Mouse (Mus musculus) heart, postnatal 0 days (tissue): ENCODE measurements around the gene Gm27021. TPM values are rescaled to one million over a fixed set of nuclear protein-coding genes. Genes with fewer than 3 reads are reported as not detected.
A peak's percentile ranks its signal among the peaks of the same experiment; 100 is the strongest.

Experiments
- ATAC-seq: fragments of 200-750 bp; cut with Nextera tagmentation; 2 replicates; pipeline ENCODE4 v1.8.0; 2017; ENCODE audit warnings: low read depth, moderate number of reproducible peaks, moderate library complexity; ENCODE audit not compliant: insufficient read depth
- DNase-seq: peaks from one replicate; pipeline ENCODE4 v3.0.0-alpha.2; 2016; ENCODE audit warnings: low spot score
- H3K27ac ChIP-seq: fragments of 300-500 bp; sonication (generic); 2 replicates; pipeline ENCODE4 v1.5.1; 2014; ENCODE audit warnings: low read depth, mild to moderate bottlenecking
- H3K27me3 ChIP-seq: fragments of 300-500 bp; sonication (generic); 2 replicates; pipeline ENCODE4 v1.6.1; 2014; ENCODE audit warnings: low read length, mixed read lengths; ENCODE audit not compliant: control insufficient read depth, insufficient read depth
- H3K36me3 ChIP-seq: fragments of 300-500 bp; sonication (generic); replicated peaks from 2 replicates; pipeline ENCODE4 v1.6.1; 2014; ENCODE audit warnings: low read length, mixed read lengths; ENCODE audit not compliant: control insufficient read depth, insufficient read depth
- H3K4me1 ChIP-seq: fragments of 300-500 bp; sonication (generic); 2 replicates; pipeline ENCODE4 v1.6.1; 2014; ENCODE audit warnings: antibody characterized with exemption; ENCODE audit not compliant: control insufficient read depth, insufficient read depth
- H3K4me2 ChIP-seq: fragments of 300-500 bp; sonication (generic); 2 replicates; pipeline ENCODE4 v1.6.1; 2014; ENCODE audit warnings: low read depth, mild to moderate bottlenecking, low read length, moderate library complexity
- H3K4me3 ChIP-seq: fragments of 300-500 bp; sonication (generic); 2 replicates; pipeline ENCODE4 v1.5.1; 2014; ENCODE audit warnings: low read depth, low read length
- H3K9ac ChIP-seq: fragments of 300-500 bp; sonication (generic); replicated peaks from 2 replicates; pipeline ENCODE4 v1.6.1; 2014; ENCODE audit warnings: low read depth, low read length, mixed read lengths
- H3K9me3 ChIP-seq: fragments of 300-500 bp; sonication (generic); replicated peaks from 2 replicates; pipeline ENCODE4 v1.6.1; 2016; ENCODE audit warnings: low read length; ENCODE audit not compliant: control insufficient read depth
- CTCF ChIP-seq: IDR thresholded peaks from 2 replicates; pipeline ENCODE4 v1.5.1; 2016; ENCODE audit warnings: antibody characterized with exemption, control low read depth, low read depth
- EP300 ChIP-seq: IDR thresholded peaks from 2 replicates; pipeline ENCODE4 v1.6.1; 2016; ENCODE audit warnings: antibody characterized with exemption, low read depth
- WGBS: fragments of 180-500 bp; shearing (Covaris S2); extraction: QIAGEN DNeasy Blood & Tissue Kit; methylation state at CpG from one replicate; pipeline ENCODE4 v1.1.7; 2014; 5-methylcytosine and 5-hydroxymethylcytosine counted together
- polyA plus RNA-seq: library from polyadenylated mRNA; unstranded; fragments of >200 nt; fragmentation: Nextera tagmentation; extraction: Ambion mirVana; gene quantifications from 2 replicates; pipeline ENCODE4 v1.2.1, GENCODE M21; 2015
- total RNA-seq: library from RNA; depleted of rRNA; stranded (reverse); fragments of >200 nt; gene quantifications from 2 replicates; pipeline ENCODE4 v1.2.3, GENCODE M21; 2014; ENCODE audit warnings: low replicate concordance

Gm27021 gene
- total and polyA plus RNA-seq, 2 experiments from 2014 or later = 1.1 to 5.4 TPM

DNA sequence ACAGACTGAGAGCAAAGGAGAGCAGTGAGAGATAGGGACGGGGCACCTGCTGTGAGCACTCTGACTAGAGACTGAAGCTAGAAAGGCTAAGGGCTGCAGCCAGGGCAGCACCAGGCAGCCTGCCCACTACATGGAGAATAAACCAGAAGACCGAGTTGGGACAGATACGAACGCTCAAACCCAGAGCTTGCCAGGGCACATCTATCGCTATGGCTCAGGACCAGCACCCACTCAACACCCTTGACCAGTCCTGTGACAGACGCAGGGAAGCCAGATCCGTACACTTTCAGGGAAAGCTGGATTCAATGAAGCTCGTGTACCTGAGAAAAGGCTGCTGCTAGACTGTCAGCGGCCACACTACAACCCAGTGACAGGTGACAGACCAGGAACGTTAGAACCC, 82.4 kb downstream of the Gm27021 start:
- Histone ChIP-seq H3K4me2 (no peak overlapping the region), H3K9me3 (no peaks in the 10 kb centered on the region), H3K9ac (no peak overlapping the region), H3K4me1 (peaks cover 12% of the 10 kb centered on the region), H3K4me3 (no peak overlapping the region), H3K27ac (no peak overlapping the region), H3K36me3 (peaks cover 30% of the 10 kb centered on the region), H3K27me3 (no peaks in the 10 kb centered on the region)
- no peak for ATAC-seq
- TF ChIP-seq CTCF = no peak
- no peak for TF ChIP-seq EP300
- WGBS = 77% methylated on average over 10 of the region's 10 CpGs
- DNase-seq = no peak

DNA sequence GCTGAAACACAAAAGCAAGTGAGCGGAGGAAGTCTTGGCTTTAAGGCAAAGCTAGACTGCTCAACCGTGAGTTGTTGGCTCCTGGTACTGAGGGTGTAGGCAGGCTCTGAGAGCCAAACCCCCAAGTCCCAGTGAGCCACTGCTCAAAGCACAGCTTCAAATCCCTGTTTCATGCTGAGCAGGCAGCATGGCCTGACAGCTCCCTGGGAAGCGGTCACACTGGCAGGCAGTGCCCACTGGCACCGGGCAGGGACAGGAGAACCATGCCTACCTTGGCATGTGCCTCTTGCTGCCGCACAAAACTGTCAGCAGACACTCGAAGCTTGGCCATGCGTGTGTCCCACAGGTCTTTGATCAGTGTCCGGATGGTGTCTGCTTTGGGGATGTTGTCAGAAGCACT, 86.1 kb downstream of the Gm27021 start:
- Histone ChIP-seq H3K27ac (no peak overlapping the region), H3K36me3 (peaks cover 64% of the 10 kb centered on the region), H3K4me1 (no peaks in the 10 kb centered on the region), H3K9ac (no peak overlapping the region), H3K27me3 (no peaks in the 10 kb centered on the region), H3K9me3 (no peaks in the 10 kb centered on the region), H3K4me2 (no peak overlapping the region), H3K4me3 (no peak overlapping the region)
- WGBS = 62% methylated on average over 8 of the region's 8 CpGs
- TF ChIP-seq CTCF (no peak), EP300 (no peak)
- DNase-seq (no peak), ATAC-seq (0 out of 2 replicates have a peak, but pooled peaks have one; percentile 29)

DNA sequence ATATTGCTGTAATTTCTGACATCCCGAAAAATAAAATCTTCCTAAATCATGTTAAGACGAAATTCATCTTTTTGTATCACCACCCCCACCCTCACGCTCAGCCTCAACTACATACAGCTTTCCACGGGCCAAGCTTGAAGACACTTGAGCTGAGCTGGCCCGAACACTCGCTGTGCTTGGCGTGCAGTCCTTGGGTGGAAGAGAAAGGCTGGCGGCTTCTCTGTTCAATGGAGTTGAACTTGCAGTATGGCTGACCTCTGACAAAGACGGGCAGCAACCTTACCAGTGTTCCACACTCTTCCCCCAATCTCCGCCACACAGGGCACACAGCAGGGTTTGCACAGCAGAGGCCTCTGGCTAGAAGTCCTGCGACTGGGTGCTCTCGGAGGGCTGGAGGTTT, 86.5 kb downstream of the Gm27021 start:
- no peak overlapping the region for H3K4me3 ChIP-seq
- H3K9me3 ChIP-seq = no peaks in the 10 kb centered on the region
- H3K4me2 ChIP-seq = no peak overlapping the region
- no peaks in the 10 kb centered on the region for H3K27me3 ChIP-seq
- H3K9ac ChIP-seq = no peak overlapping the region; the same call in 1 of the 2 replicates
- no peaks in the 10 kb centered on the region for H3K4me1 ChIP-seq
- no peak overlapping the region for H3K27ac ChIP-seq
- no peak for DNase-seq
- no peak for TF ChIP-seq EP300
- no peak for TF ChIP-seq CTCF
- peaks cover 69% of the 10 kb centered on the region for H3K36me3 ChIP-seq
- ATAC-seq = no peak
- 90% methylated on average over 12 of the region's 12 CpGs for WGBS

DNA sequence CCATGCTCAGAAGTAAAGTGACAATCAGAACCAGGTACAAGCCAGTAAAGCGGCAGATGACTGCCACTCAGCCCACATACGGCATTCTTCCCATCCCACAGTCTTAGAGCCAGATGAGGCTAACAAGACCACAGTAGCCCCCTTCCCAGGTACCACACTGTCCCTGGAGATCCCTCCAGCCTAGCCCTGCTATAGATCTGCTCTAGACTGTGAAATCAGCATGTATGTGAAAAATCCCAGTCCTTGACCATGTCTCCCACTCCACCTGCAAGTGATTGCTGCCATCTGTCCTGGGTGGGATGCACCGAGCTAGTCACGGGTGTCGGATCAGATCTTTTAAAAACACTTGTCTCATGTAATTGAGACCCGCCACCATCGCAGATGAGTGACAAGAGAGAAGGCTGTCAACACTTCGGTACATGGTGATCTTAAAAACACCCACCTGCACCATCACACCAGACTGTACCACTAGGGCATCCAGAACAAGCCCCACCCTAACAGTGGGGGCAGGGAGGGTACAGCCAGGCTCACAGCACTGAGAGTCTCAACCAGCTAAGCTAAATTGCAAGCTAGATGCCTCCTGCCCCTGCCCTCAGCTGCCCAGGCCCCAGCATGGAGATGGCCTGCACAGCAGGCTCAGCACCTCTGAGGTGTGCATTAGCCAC, 87.4 kb downstream of the Gm27021 start:
- Histone ChIP-seq H3K9me3 (no peaks in the 10 kb centered on the region), H3K9ac (no peak overlapping the region), H3K27ac (no peak overlapping the region), H3K4me2 (no peak overlapping the region), H3K36me3 (peaks cover 73% of the 10 kb centered on the region), H3K4me1 (no peaks in the 10 kb centered on the region), H3K27me3 (no peaks in the 10 kb centered on the region), H3K4me3 (no peak overlapping the region)
- ATAC-seq = no peak
- 76% methylated on average over 8 of the region's 8 CpGs for WGBS
- TF ChIP-seq EP300 (no peak), CTCF (no peak)
- no peak for DNase-seq

DNA sequence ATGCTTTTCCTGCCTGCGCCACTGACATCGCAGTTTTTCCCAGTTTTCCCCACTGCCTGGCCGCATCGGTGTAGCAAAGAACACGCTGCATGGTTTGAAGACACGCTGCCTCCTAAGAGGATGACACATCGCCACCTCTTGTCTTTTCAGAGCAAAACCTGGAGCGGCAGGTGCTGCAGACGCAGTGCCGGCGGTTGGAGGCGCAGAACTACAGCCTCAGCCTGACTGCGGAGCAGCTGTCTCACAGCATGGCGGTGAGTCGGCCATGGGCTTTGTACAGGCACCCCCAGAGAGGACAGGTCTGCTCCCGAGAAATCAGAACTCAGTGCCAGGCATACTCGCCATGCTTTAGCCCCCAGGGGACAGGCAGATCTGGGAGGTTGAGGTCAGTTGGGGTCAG, 90.1 kb downstream of the Gm27021 start:
- ATAC-seq (no peak), DNase-seq (no peak)
- Histone ChIP-seq H3K9me3 (no peaks in the 10 kb centered on the region), H3K27ac (no peak overlapping the region), H3K4me1 (no peaks in the 10 kb centered on the region), H3K4me3 (no peak overlapping the region), H3K36me3 (peaks cover 86% of the 10 kb centered on the region), H3K4me2 (no peak overlapping the region), H3K27me3 (no peaks in the 10 kb centered on the region), H3K9ac (no peak overlapping the region)
- TF ChIP-seq CTCF (no peak), EP300 (no peak)
- WGBS = 93% methylated on average over 17 of the region's 17 CpGs

DNA sequence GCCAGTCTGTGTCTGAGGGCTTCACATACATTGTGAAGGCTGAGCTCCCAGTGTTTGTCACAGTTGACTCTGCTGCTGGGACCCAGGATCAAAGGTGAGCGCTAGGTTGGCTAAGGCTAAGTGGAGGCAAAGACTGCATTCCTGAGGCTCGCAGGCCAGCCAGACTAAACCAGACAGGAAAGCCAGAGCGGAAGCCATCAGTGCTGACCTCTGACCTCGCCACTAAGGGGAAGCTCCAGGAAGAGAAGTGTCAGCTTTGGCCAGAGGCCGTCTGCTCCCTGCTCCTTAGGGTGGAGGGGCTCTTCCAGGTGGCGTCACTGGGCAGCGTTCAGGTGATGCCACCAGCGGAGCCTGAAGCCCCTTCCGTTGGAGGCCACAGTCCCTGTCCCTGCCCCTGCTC, 92.1 kb downstream of the Gm27021 start:
- H3K9ac ChIP-seq = no peak overlapping the region
- H3K4me2 ChIP-seq = no peak overlapping the region
- no peaks in the 10 kb centered on the region for H3K27me3 ChIP-seq
- no peaks in the 10 kb centered on the region for H3K9me3 ChIP-seq
- TF ChIP-seq EP300 (no peak), CTCF (no peak)
- no peak for DNase-seq
- ATAC-seq = no peak
- no peak overlapping the region for H3K4me3 ChIP-seq
- no peaks in the 10 kb centered on the region for H3K4me1 ChIP-seq
- peaks cover 97% of the 10 kb centered on the region for H3K36me3 ChIP-seq
- 61% methylated on average over 9 of the region's 9 CpGs for WGBS
- H3K27ac ChIP-seq = no peak overlapping the region
